Mouse (Mus musculus) CD4-positive, CD25-positive, alpha-beta regulatory T cell (primary cell): ENCODE data around the gene Rap2a. TPM values are rescaled to one million over a fixed set of nuclear protein-coding genes. Genes with fewer than 3 reads are reported as not detected.

Experiments used
- polyA plus RNA-seq: library from polyadenylated mRNA; unstranded; fragments of 100-300 nt; shearing (Covaris generic); gene quantifications from one replicate; pipeline ENCODE4 v1.2.1, GENCODE M21; 2017

The Rap2a gene
- 3.1 TPM for polyA plus RNA-seq

DNA sequence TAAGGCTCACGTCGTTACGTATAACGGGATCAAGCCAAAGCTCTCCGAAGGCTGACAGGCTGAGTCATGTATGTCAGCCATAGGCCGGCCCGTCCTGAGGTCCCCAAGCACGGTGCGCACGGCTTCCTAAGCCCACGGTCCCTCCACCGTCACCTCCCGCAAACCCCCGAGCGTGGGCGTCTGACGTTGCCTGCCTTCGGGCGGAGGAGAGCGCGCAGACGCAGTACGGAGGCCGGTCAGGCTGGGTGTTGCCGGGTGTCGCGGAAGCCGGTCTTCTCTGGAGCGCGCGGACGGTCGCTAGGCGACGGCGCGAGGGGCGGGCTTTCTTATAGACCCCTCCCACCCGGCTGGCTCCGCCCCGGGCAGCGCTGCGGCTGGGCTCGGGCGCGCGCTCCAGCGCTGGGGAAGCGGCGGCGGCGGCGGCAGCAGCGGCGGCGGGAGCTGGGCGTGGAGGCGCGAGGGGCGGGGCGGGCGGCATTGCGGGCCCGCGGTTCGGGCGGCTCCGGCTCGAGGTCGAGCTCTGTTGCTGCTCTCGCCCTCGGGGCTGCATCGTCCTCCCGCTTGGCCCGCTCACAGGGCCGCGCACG lies at the start of gene Rap2a:
Rap2a (plus strand) TSS at position 463 of the 587 bp plus-strand sequence.

Other genes starting within 250 kb of the Rap2a start
- gene Mbnl2, start 202.8 kb upstream of the Rap2a start, polyA plus RNA-seq = 59.4 TPM